Mouse (Mus musculus) midbrain, postnatal 0 days (tissue): ENCODE results near the gene Fgf13. TPM values are rescaled to one million over a fixed set of nuclear protein-coding genes. Genes with fewer than 3 reads are reported as not detected.

Experiments used
- ATAC-seq: fragments of 200-750 bp; cut with Nextera tagmentation; 2 replicates; pipeline ENCODE4 v1.8.0; 2017; ENCODE audit warnings: moderate number of reproducible peaks, mild to moderate bottlenecking, moderate TSS enrichment, moderate library complexity; ENCODE audit not compliant: low FRiP score
- DNase-seq: peaks from one replicate; pipeline ENCODE4 v3.0.0-alpha.2; 2015; ENCODE audit warnings: low spot score
- H3K27ac ChIP-seq: fragments of 300-500 bp; sonication (generic); 2 replicates; pipeline ENCODE4 v1.5.1; 2014; ENCODE audit warnings: low read depth, mild to moderate bottlenecking, low read length, mixed read lengths
- H3K27me3 ChIP-seq: fragments of 300-500 bp; sonication (generic); 2 replicates; pipeline ENCODE4 v1.6.1; 2014; ENCODE audit warnings: low read length, control low read depth, mixed read lengths; ENCODE audit not compliant: insufficient read depth
- H3K36me3 ChIP-seq: fragments of 300-500 bp; sonication (generic); 2 replicates; pipeline ENCODE4 v1.6.1; 2014; ENCODE audit warnings: low read length, control low read depth, mixed read lengths; ENCODE audit not compliant: insufficient read depth
- H3K4me1 ChIP-seq: fragments of 300-500 bp; sonication (generic); 2 replicates; pipeline ENCODE4 v1.6.1; 2014; ENCODE audit warnings: mild to moderate bottlenecking, control low read depth, antibody characterized with exemption, low read length, mixed read lengths; ENCODE audit not compliant: insufficient read depth
- H3K4me2 ChIP-seq: fragments of 300-500 bp; sonication (generic); 2 replicates; pipeline ENCODE4 v1.6.1; 2014; ENCODE audit warnings: low read depth, mild to moderate bottlenecking, low read length, mixed read lengths; ENCODE audit not compliant: poor library complexity, severe bottlenecking
- H3K4me3 ChIP-seq: fragments of 300-500 bp; sonication (generic); 2 replicates; pipeline ENCODE4 v1.5.1; 2014; ENCODE audit warnings: low read depth, mild to moderate bottlenecking, low read length, moderate library complexity
- H3K9ac ChIP-seq: fragments of 300-500 bp; sonication (generic); replicated peaks from 2 replicates; pipeline ENCODE4 v1.6.1; 2014; ENCODE audit warnings: mild to moderate bottlenecking, low read length, moderate library complexity, mixed read lengths; ENCODE audit not compliant: poor library complexity, severe bottlenecking
- H3K9me3 ChIP-seq: fragments of 300-500 bp; sonication (generic); 2 replicates; pipeline ENCODE4 v1.6.1; 2016; ENCODE audit warnings: low read length, control low read depth
- CTCF ChIP-seq: IDR thresholded peaks from 2 replicates; pipeline ENCODE4 v1.5.1; 2016; ENCODE audit warnings: antibody characterized with exemption, mild to moderate bottlenecking
- WGBS: fragments of 180-500 bp; shearing (Covaris S2); extraction: QIAGEN DNeasy Blood & Tissue Kit; methylation state at CpG from one replicate; pipeline ENCODE4 v1.1.7; 2014; 5-methylcytosine and 5-hydroxymethylcytosine counted together
- polyA plus RNA-seq: library from polyadenylated mRNA; unstranded; fragments of >200 nt; fragmentation: Nextera tagmentation; extraction: Ambion mirVana; gene quantifications from 2 replicates; pipeline ENCODE4 v1.2.1, GENCODE M21; 2015
- total RNA-seq: library from RNA; depleted of rRNA; stranded (reverse); fragments of >200 nt; gene quantifications from 2 replicates; pipeline ENCODE4 v1.2.3, GENCODE M21; 2014; rRNA removed

Fgf13 gene
- total RNA-seq (150 and 210 TPM in 2 replicates), polyA plus RNA-seq (215 and 228 TPM in 2 replicates)

DNA sequence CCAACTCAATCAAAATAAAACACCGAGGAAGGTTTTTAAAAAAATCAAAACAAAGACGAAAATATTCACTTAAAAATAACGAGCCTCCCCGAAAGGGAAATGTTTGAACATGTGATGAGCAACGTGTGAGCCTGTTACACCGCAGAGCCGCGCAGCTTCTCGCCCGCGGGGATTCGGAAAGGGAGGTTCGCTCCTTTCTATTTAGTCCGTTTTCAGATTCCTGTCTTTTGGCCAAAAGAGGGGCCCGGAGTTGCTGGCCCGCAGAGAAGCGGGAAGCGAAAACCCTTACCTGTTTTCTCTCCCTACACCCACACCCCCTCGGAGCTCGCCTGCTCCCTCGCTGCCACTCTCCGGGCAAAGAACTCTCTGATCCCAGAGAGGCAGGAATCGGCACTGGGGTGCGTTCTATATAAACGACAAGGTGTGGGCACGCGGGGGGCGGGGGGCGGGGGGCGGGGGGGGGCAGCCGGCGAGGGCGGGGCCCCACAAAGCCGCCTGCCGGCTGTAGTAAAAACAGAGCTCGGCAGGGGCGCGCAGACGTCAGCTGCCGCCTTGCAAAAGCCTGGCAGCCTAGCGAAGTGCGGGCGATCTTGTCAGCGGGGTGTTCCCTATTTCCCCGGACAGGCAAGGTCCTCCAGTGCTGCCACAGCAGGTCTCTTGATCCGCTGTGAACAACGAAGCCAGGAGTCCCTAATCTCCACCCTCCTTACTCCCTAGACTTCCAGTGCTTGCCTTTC lies at the start of gene Fgf13:
Fgf13 (minus strand) TSS at position 377 of the 737 bp plus-strand sequence.
- H3K9me3 ChIP-seq: no peaks in the 10 kb centered on the region
- H3K9ac ChIP-seq: peak within 1 kb of the TSS; percentile 66
- peak within 1 kb of the TSS; percentile 54 for H3K4me3 ChIP-seq
- no peaks in the 10 kb centered on the region for H3K4me1 ChIP-seq
- ATAC-seq (peak; percentile 49; the same call in 1 of the 2 replicates), DNase-seq (peak; percentile 38)
- H3K27ac ChIP-seq: peak within 1 kb of the TSS; percentile 43; the same call in 1 of the 2 replicates
- no peaks in the 10 kb centered on the region for H3K36me3 ChIP-seq
- 25% methylated on average over 33 of the region's 47 CpGs for WGBS
- peak; percentile 16; the same call in 1 of the 2 replicates for TF ChIP-seq CTCF
- H3K4me2 ChIP-seq: peak within 1 kb of the TSS; percentile 57
- no peaks in the 10 kb centered on the region for H3K27me3 ChIP-seq

DNA sequence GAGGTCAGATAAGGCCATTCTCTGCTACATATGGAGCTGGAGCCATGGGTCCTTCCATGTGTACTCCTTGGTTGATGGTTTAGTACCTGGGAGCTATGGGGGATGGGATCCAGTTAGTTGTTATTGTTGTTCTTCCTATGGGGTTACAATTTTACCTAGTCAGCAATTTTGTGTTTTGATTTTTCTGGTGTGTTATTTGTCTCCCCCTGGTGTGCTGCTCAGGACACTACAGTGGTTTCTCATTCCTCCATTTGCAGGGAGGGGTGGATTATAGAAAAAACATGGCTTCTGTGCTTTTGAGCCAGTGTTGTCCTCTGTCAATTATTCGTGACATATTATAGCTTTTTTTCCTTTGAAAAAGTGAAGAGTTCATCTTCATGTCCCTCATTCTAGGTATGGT lies 38.7 kb upstream of the Fgf13 start:
- 50% methylated on average over 1 of the region's 1 CpGs for WGBS
- H3K27me3 ChIP-seq: no peaks in the 10 kb centered on the region
- H3K4me3 ChIP-seq: no peak overlapping the region
- ATAC-seq (no peak), DNase-seq (peak; percentile 2)
- no peaks in the 10 kb centered on the region for H3K9me3 ChIP-seq
- H3K4me2 ChIP-seq: no peak overlapping the region
- H3K27ac ChIP-seq: no peak overlapping the region
- TF ChIP-seq CTCF: peak; percentile 45
- no peaks in the 10 kb centered on the region for H3K36me3 ChIP-seq
- H3K9ac ChIP-seq: no peak overlapping the region
- no peaks in the 10 kb centered on the region for H3K4me1 ChIP-seq

DNA sequence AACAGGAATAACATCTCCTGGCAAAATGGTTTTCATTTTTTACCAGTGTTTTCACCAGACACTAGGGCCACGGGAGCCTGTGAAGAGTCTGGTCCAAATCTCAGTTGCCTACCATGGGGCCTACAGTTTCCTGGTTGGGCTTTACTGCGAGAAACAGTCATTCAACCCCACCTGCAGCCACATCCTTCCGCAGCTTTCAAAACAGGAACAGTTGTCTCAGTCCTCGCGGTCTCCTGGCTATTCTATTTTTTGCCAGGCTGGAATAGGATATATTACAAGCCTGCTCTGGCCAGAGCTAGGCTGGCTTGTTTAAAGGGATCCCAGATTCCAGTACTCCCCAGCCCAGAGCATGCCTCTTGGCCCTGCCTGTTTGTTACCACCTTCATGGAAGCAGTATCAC lies 21.2 kb upstream of the Fgf13 start:
- Histone ChIP-seq H3K4me1 (no peaks in the 10 kb centered on the region), H3K27me3 (no peaks in the 10 kb centered on the region), H3K27ac (no peak overlapping the region), H3K9me3 (no peaks in the 10 kb centered on the region; the same call in 1 of the 2 replicates), H3K4me2 (no peak overlapping the region), H3K4me3 (no peak overlapping the region), H3K36me3 (no peaks in the 10 kb centered on the region), H3K9ac (no peak overlapping the region)
- no peak for ATAC-seq
- 53% methylated on average over 5 of the region's 5 CpGs for WGBS
- no peak for TF ChIP-seq CTCF
- DNase-seq: no peak

DNA sequence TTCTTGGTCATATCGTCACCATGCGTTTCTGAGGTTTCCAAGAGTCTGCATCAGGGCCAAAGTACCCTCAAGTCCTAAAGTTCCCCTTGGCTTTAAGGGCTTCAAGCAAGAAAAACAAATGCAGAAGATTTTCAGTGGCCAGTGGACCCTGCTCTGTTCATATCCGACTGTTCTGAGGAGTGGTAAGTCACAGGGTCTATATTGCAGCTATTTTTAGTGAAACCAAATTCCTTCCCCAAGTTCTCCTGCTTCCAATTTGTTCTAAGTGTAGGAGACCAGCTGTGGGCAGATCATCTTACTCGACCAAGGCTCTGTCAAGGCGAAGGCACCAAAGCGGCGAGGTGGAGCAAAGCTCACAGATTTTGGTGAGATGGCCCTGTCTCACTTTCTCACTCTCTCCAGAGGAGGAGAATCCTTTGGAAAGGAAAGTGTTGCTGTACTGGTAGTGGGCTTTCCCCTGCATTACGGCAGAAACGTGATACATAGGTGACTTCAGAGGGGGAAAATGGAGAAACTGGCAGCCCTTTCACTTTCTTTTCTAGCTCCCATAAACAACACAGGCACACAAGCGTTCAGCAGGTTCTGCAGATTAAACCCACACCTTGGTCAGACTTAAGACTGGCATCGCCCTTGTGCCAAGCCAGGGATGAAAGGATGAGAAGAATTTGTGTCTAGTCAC lies 17.8 kb upstream of the Fgf13 start:
- no peak for DNase-seq
- Histone ChIP-seq H3K9me3 (no peaks in the 10 kb centered on the region; the same call in 1 of the 2 replicates), H3K9ac (no peak overlapping the region), H3K4me1 (no peaks in the 10 kb centered on the region), H3K27me3 (no peaks in the 10 kb centered on the region), H3K36me3 (no peaks in the 10 kb centered on the region), H3K27ac (no peak overlapping the region), H3K4me3 (no peak overlapping the region), H3K4me2 (no peak overlapping the region)
- 84% methylated on average over 11 of the region's 11 CpGs for WGBS
- ATAC-seq: no peak
- no peak for TF ChIP-seq CTCF

DNA sequence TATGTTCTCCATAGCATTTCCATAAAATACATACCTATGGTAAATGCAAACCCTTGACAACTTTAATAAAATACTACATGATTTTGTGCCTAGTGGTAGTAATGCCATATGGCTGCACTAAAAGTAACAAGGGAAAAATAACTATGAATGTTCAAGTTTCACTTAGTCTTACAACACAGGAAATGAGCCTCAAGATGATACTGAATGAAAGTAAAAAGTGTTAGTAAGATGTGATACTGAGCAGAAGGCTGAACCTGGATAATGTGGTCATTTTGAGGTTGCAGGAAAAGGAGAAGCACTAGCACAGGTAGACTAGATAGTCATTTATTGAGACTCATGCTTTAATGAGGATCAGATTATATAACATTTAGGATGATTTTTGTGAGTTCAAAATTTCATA lies 16.2 kb upstream of the Fgf13 start:
- Histone ChIP-seq H3K9me3 (no peaks in the 10 kb centered on the region; the same call in 1 of the 2 replicates), H3K27me3 (no peaks in the 10 kb centered on the region), H3K4me3 (no peak overlapping the region), H3K4me1 (no peaks in the 10 kb centered on the region), H3K27ac (no peak overlapping the region), H3K9ac (no peak overlapping the region), H3K36me3 (no peaks in the 10 kb centered on the region), H3K4me2 (no peak overlapping the region)
- no peak for TF ChIP-seq CTCF
- ATAC-seq: no peak
- DNase-seq: no peak
